Mouse (Mus musculus) heart, embryonic 10.5 days (tissue): ENCODE results near the gene Cadm2. TPM values are rescaled to one million over a fixed set of nuclear protein-coding genes. Genes with fewer than 3 reads are reported as not detected.

Experiments used
- DNase-seq: peaks from one replicate; pipeline ENCODE4 v3.0.0-alpha.2; 2017; ENCODE audit warnings: low spot score
- H3K27ac ChIP-seq: fragments of 300-500 bp; sonication (generic); 2 replicates; pipeline ENCODE4 v1.5.1; 2016; ENCODE audit warnings: mild to moderate bottlenecking
- H3K27me3 ChIP-seq: fragments of 300-500 bp; sonication (generic); 2 replicates; pipeline ENCODE4 v1.6.1; 2016; ENCODE audit warnings: mild to moderate bottlenecking; ENCODE audit not compliant: poor library complexity, insufficient read depth, severe bottlenecking
- H3K36me3 ChIP-seq: fragments of 300-500 bp; sonication (generic); 2 replicates; pipeline ENCODE4 v1.6.1; 2016; ENCODE audit warnings: mild to moderate bottlenecking, moderate library complexity
- H3K4me1 ChIP-seq: fragments of 300-500 bp; sonication (generic); 2 replicates; pipeline ENCODE4 v1.6.1; 2016; ENCODE audit warnings: mild to moderate bottlenecking
- H3K4me3 ChIP-seq: fragments of 300-500 bp; sonication (generic); 2 replicates; pipeline ENCODE4 v1.5.1; 2016; ENCODE audit warnings: mild to moderate bottlenecking, moderate library complexity
- H3K9me3 ChIP-seq: fragments of 300-500 bp; sonication (generic); 2 replicates; pipeline ENCODE4 v1.6.1; 2016; ENCODE audit warnings: mild to moderate bottlenecking, moderate library complexity
- WGBS: fragments of 180-500 bp; shearing (Covaris S2); methylation state at CpG from one replicate; pipeline ENCODE4 v1.1.7; 2016; 5-methylcytosine and 5-hydroxymethylcytosine counted together
- polyA plus RNA-seq: library from polyadenylated mRNA; unstranded; fragments of >200 nt; fragmentation: Nextera tagmentation; extraction: Ambion mirVana; gene quantifications from 2 replicates; pipeline ENCODE4 v1.2.1, GENCODE M21; 2016

The Cadm2 gene
- polyA plus RNA-seq, 1 experiment from 2014 or later = 0.33 TPM

DNA sequence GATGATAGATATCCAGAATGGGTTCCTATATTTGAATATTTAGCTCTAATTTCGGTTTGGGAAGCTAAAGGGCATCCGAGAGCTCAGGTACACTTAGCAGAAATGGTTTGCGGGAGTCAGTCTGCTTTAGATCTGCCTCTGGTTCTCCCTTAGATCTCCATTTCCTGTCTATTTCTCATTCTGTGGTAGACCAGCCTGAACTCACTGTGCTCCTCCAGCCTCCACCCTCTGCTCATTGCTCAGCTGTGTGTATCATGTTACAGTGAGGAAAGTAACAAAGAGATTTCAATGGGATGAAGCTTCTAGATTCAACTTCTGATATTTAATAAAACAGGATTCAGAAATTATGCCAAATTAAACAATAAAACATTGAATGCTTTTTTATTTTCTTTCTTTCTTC lies 661.6 kb downstream of the Cadm2 start:
- no peak for DNase-seq
- WGBS = 76% methylated on average over 3 of the region's 3 CpGs

DNA sequence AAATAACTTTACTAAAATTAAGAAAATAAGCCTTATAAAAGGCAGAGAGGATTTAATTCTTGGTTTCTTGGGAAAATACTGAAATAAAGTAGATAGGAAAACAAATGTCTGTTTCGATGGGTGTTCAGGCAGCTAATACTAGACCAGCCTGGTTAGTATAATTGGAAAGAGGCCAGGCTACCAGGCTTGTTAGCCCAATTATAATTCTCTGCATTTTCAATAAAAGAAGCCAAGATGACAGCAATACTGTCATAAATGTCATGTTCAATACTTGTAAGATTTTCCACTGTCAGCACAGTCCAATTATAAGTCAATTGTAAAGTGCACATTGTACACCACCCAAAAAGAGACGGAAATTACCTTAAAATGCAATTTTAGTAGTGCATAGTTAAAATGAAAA lies 664.8 kb downstream of the Cadm2 start:
- DNase-seq = no peak
- H3K4me3 ChIP-seq = no peak overlapping the region
- WGBS = 83% methylated on average over 2 of the region's 2 CpGs
- H3K27me3 ChIP-seq = no peaks in the 10 kb centered on the region
- H3K9me3 ChIP-seq = no peaks in the 10 kb centered on the region
- no peak overlapping the region for H3K27ac ChIP-seq
- H3K36me3 ChIP-seq = no peaks in the 10 kb centered on the region
- no peaks in the 10 kb centered on the region for H3K4me1 ChIP-seq

More for the DNA sequence above, 661.6 kb downstream of the Cadm2 start:
- no peaks in the 10 kb centered on the region for H3K4me1 ChIP-seq
- H3K36me3 ChIP-seq = no peaks in the 10 kb centered on the region
- no peak overlapping the region for H3K4me3 ChIP-seq
- no peaks in the 10 kb centered on the region for H3K27me3 ChIP-seq
- H3K9me3 ChIP-seq = no peaks in the 10 kb centered on the region
- H3K27ac ChIP-seq = no peak overlapping the region

DNA sequence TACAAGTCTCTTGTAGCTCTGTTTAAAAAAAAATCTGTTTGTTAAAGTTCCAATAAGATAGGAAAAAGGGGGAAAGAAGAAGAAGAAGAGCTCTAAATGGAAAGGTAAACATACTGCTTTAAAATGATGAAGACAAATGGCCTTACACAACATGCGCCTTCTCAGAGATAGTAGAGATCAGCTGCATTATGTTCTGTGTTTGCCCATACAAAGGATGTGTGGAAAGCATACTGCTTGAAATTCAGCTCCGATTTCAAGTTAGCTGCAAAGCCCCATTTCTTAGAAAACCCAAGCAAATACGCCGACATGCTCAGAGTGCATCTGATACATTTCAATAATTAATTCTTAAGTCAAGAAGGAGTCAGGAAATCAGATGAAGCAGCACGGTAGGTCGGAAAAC lies 684.4 kb downstream of the Cadm2 start:
- no peaks in the 10 kb centered on the region for H3K4me1 ChIP-seq
- H3K36me3 ChIP-seq = no peaks in the 10 kb centered on the region
- WGBS = 86% methylated on average over 6 of the region's 6 CpGs
- DNase-seq = no peak
- H3K9me3 ChIP-seq = no peaks in the 10 kb centered on the region
- H3K4me3 ChIP-seq = no peak overlapping the region
- no peak overlapping the region for H3K27ac ChIP-seq
- H3K27me3 ChIP-seq = no peaks in the 10 kb centered on the region

DNA sequence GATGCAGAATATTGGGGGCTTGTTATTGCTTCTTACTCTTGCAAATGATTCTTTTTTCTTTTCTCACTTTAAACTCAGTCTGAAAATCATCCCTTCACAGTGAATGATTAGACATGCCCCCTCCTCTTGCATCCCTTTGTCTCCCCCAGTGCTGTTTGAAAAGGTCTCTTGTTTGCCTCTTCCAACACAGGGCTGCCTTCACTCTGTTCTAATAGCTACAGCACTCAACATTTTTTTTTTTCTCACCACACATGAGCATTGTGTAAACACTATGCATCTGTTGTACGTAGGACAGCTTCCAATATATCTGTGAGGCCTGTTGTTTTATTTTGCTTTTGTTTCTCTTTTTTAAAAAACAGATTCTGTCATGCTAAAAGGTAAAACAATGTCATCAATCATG lies 695.2 kb downstream of the Cadm2 start:
- Histone ChIP-seq H3K27me3 (no peaks in the 10 kb centered on the region), H3K4me3 (no peak overlapping the region), H3K4me1 (no peaks in the 10 kb centered on the region), H3K9me3 (no peaks in the 10 kb centered on the region), H3K27ac (no peak overlapping the region), H3K36me3 (no peaks in the 10 kb centered on the region)
- whole genome bisulfite sequencing = 67% methylated on average over 1 of the region's 1 CpGs
- no peak for DNase-seq

DNA sequence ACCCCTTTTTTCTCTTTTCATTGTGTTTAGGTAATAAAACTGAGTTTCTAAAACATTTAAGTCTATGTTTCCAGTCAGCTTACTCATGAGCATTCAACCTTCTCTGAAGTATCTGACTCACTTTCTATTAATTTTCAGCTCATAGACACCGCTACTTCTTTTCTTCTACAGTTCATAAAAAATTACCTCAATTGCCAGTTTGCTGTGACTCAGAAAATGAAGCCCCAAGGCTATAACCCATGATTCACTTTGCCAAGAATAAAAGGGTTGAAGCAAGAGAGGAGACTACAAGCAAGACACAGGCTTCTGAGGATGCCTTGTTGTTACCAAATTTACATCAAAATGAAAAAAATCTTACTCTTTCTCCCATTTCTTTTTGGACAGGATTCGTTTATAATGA lies 698.0 kb downstream of the Cadm2 start:
- Histone ChIP-seq H3K4me1 (no peaks in the 10 kb centered on the region), H3K27ac (no peak overlapping the region), H3K4me3 (no peak overlapping the region), H3K9me3 (no peaks in the 10 kb centered on the region), H3K36me3 (no peaks in the 10 kb centered on the region), H3K27me3 (no peaks in the 10 kb centered on the region)
- WGBS = 81% methylated on average over 2 of the region's 2 CpGs
- no peak for DNase-seq

DNA sequence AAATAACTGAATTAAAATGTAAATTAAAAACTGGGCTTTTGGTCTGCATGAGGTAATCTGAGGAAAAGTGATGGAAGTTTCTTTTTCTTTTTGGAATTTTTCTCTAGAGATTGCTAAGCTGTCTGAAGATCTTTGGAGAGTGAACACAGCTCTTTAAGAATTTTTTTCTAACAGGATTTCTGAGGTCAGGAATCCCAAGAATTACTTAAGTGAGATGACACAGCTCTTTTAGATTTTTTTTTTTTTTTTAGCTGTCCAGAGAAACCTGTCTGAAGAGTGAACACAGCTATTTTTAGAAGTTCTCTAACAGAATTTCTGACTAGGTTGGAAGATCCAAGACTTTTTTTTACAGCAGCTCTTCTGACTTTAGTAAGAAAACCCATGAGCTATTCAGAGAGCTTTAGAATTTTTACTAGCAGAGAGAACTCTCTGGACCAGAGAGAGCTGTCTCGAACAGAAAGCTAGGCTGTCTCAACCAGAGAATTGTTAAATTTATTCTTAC lies 699.2 kb downstream of the Cadm2 start:
- Histone ChIP-seq H3K27me3 (no peaks in the 10 kb centered on the region), H3K4me1 (no peaks in the 10 kb centered on the region), H3K36me3 (no peaks in the 10 kb centered on the region), H3K9me3 (no peaks in the 10 kb centered on the region), H3K4me3 (no peak overlapping the region), H3K27ac (no peak overlapping the region)
- no peak for DNase-seq
- WGBS = 65% methylated on average over 1 of the region's 1 CpGs

DNA sequence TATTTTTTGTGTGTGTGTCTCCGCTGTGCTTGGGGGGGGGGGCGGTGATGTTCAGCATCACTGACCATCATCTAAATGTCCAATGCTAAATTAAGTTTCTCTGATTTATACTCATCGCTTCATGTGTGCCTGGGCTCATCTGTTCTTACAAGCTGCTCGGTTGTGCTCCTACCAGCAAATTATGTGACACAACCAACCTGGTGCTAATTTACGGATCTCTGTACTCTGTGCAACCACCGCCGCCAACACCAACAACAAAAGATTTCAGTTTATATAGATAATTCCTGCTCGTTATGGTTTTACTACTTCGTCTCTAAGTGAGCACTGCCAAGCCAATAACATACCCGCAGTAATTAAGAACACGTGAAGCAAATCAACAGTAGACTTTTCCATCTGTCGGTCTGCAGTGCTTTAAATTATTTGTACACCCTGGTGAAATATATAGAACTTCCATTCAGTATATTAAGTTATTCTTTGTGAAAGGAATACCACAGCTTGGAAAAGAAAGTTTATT lies 700.8 kb downstream of the Cadm2 start:
- Histone ChIP-seq H3K36me3 (no peaks in the 10 kb centered on the region), H3K4me3 (no peak overlapping the region), H3K27me3 (no peaks in the 10 kb centered on the region), H3K4me1 (no peaks in the 10 kb centered on the region), H3K27ac (no peak overlapping the region), H3K9me3 (no peaks in the 10 kb centered on the region)
- DNase-seq = no peak
- whole genome bisulfite sequencing = 91% methylated on average over 12 of the region's 12 CpGs

DNA sequence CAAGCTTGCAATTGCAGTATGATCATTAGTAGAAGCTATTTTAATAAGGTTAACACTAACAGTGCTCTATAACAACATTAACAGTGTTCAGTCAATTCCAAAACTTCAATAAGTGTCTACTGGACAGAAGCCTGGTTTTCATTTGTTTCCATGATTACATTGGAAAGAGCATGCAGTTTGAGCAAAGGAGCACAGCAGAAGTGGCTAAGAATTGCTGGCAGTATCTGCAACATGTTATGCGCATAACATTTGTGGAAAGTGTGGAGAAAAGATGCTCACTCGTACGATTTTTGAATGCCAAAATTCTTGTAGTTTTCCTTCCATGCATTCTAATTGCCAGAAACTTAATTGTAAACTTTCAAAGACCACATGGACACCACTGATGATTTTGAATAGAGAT lies 718.9 kb downstream of the Cadm2 start:
- no peak overlapping the region for H3K4me3 ChIP-seq
- DNase-seq = no peak
- H3K27ac ChIP-seq = no peak overlapping the region
- H3K4me1 ChIP-seq = no peaks in the 10 kb centered on the region
- H3K27me3 ChIP-seq = no peaks in the 10 kb centered on the region
- no peaks in the 10 kb centered on the region for H3K36me3 ChIP-seq
- 81% methylated on average over 3 of the region's 3 CpGs for WGBS
- H3K9me3 ChIP-seq = no peaks in the 10 kb centered on the region

DNA sequence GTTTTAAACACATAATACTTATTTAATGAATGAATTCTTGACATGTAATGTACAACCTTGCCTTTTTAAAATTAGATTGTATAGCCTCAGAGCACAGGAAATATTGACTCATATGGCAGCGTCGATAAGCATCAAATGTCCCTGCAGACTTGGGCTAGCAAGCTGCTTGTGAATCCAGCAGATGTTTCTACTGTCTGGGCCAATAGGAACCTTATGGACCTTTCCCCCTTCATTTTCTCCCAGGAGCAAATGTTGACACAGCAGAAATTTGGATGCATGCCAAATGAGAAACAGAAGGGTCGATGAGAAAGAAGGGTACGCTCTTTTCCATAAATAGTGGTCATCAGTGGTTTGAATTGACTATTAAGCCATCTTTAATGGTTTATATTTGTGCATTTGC lies 720.0 kb downstream of the Cadm2 start:
- H3K27me3 ChIP-seq = no peaks in the 10 kb centered on the region
- H3K9me3 ChIP-seq = no peaks in the 10 kb centered on the region
- H3K36me3 ChIP-seq = no peaks in the 10 kb centered on the region
- H3K4me1 ChIP-seq = no peaks in the 10 kb centered on the region
- H3K4me3 ChIP-seq = no peak overlapping the region
- no peak for DNase-seq
- 84% methylated on average over 4 of the region's 4 CpGs for whole genome bisulfite sequencing
- no peak overlapping the region for H3K27ac ChIP-seq

DNA sequence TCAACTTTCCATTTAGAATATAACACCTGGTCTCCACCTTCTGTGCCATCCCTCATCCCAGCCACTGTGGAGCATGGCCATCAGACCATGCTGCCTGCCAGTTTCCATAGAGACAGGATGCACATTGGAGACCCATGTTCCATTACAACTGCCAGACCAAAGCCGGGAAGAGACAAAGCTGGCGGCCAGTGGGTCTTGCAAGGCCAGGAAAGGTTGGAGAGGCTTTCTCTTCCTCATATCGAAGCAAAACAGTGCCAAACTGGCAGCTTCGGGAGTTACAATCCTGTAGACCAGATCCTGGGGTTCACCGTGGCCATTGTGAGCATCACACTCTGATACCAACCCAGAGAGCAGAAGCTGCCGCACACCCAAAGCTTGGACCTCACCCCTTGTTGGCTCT lies 728.3 kb downstream of the Cadm2 start:
- Histone ChIP-seq H3K27ac (no peak overlapping the region), H3K4me3 (no peak overlapping the region), H3K27me3 (no peaks in the 10 kb centered on the region), H3K9me3 (no peaks in the 10 kb centered on the region), H3K4me1 (no peaks in the 10 kb centered on the region), H3K36me3 (no peaks in the 10 kb centered on the region)
- DNase-seq = no peak
- WGBS = 85% methylated on average over 6 of the region's 6 CpGs

DNA sequence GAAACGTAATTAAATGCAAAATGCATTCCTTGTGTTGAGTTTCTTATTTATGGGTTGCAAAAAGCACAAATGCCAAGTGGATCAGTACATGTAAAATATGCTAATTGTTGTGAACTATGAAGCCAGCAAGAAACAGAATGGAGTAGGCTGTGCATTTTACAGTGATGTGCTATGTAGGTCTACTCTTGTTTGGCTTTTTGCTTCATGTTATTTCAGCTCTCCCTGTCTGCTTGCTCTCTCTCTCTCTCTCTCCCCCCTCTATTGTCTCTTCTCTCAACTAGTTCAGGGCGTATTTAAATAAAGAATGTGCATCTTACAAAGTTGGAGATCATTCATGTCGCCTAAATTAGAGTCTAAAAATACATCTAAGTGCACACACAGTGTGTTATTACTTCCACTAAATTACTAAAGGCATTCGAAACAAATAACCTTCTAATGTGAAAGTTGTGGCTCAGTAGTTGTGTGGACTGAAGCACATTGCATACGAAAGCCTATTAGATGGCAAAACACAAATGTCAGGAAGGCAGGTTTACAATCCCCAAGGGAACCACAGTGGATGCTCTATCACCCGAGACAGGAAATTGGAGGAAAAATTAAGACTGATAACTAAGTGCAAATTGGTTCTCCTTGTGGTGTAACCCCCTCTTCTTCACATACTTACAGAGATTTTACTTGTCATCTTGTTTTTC lies 729.0 kb downstream of the Cadm2 start:
- Histone ChIP-seq H3K36me3 (no peaks in the 10 kb centered on the region), H3K4me1 (no peaks in the 10 kb centered on the region), H3K4me3 (no peak overlapping the region), H3K27ac (no peak overlapping the region), H3K27me3 (no peaks in the 10 kb centered on the region), H3K9me3 (no peaks in the 10 kb centered on the region)
- DNase-seq = no peak
- 71% methylated on average over 6 of the region's 6 CpGs for WGBS

DNA sequence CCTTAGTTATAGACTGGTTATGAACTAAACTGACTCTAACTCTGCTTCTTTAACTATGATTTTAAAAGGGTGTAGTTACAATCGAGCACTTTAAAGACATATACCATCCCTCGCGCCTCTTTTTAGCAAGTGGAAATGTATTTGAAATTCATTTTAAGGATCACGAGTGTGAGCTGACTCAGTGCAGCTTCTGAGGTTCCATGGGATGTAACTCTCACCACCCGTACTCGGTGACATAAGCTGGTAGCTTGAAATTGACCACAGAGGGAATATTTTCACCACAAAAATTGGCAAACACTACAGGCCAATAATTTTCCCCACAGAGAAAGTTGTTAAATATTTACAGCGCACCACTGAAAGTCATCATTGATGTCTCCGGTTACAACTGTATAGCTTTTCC lies 730.8 kb downstream of the Cadm2 start:
- Histone ChIP-seq H3K4me3 (no peak overlapping the region), H3K4me1 (no peaks in the 10 kb centered on the region), H3K36me3 (no peaks in the 10 kb centered on the region), H3K27me3 (no peaks in the 10 kb centered on the region), H3K9me3 (no peaks in the 10 kb centered on the region), H3K27ac (no peak overlapping the region)
- 88% methylated on average over 8 of the region's 8 CpGs for WGBS
- DNase-seq = no peak

DNA sequence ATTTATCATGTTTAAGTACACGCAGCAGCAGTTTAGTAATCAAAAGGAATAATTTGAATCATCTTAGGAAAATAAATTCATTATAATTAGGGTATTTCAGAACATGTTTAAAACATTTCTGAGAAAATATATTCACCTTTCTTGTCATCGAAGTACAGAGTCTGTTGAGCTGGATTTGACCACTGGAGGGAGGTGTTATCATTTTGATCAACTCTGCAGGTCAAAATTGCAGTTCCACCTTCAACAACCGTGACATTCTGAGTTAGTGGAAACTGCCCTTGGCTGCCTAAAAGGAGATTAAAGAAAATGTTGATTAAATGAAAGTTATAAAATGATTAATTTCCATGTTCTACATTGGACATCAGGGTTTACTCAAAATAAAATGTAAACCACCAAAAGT lies 738.1 kb downstream of the Cadm2 start:
- Histone ChIP-seq H3K4me3 (no peak overlapping the region), H3K9me3 (no peaks in the 10 kb centered on the region), H3K27me3 (no peaks in the 10 kb centered on the region), H3K4me1 (no peaks in the 10 kb centered on the region), H3K27ac (no peak overlapping the region), H3K36me3 (no peaks in the 10 kb centered on the region)
- 59% methylated on average over 3 of the region's 3 CpGs for WGBS
- no peak for DNase-seq

DNA sequence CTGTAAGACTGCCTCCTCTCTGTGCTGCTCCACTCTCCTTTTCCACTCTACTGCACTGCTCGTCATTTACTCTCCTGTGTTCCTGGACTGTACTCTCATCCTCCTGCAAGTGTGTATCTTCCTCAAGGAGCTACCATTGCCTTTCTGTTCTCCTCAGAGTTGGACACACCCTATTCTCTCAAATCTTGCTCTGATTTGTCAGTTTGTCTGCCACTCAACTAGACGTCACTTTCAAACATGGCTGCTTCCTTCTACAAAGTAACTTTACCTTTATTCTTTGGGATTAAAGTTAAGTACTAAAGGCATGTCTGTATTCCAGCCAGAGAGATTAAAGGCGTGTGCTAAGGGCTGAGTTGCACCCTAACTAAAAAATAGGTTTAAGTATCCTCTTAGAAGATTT lies 749.5 kb downstream of the Cadm2 start:
- Histone ChIP-seq H3K27ac (no peak overlapping the region), H3K27me3 (no peaks in the 10 kb centered on the region), H3K4me1 (no peaks in the 10 kb centered on the region), H3K36me3 (no peaks in the 10 kb centered on the region), H3K9me3 (no peaks in the 10 kb centered on the region), H3K4me3 (no peak overlapping the region)
- DNase-seq = no peak
- WGBS = 74% methylated on average over 3 of the region's 3 CpGs
